Mouse (Mus musculus) liver, embryonic 11.5 days (tissue): Measurements from ENCODE around the gene Gbp6. TPM values are rescaled to one million over a fixed set of nuclear protein-coding genes. Genes with fewer than 3 reads are reported as not detected.
"Not testable (repeated sequence)": the region's sequence is repeated elsewhere in the genome, so short reads cannot be mapped to it uniquely, and the experiment has no call there.

ENCODE experiments used
- ATAC-seq: fragments of 200-750 bp; cut with Nextera tagmentation; replicated peaks from 2 replicates; pipeline ENCODE4 v1.8.0; 2017; ENCODE audit warnings: moderate number of reproducible peaks, mild to moderate bottlenecking, moderate TSS enrichment, moderate library complexity; ENCODE audit not compliant: low FRiP score
- DNase-seq: peaks from one replicate; pipeline ENCODE4 v3.0.0-alpha.2; 2017; ENCODE audit warnings: low spot score
- H3K27ac ChIP-seq: fragments of 300-500 bp; sonication (generic); 2 replicates; pipeline ENCODE4 v1.5.1; 2014; ENCODE audit warnings: mild to moderate bottlenecking, low read depth, low read length, control low read depth
- H3K27me3 ChIP-seq: fragments of 300-500 bp; sonication (generic); replicated peaks from 2 replicates; pipeline ENCODE4 v1.6.1; 2014; ENCODE audit warnings: low read length, mixed read lengths; ENCODE audit not compliant: control insufficient read depth, insufficient read depth
- H3K36me3 ChIP-seq: fragments of 300-500 bp; sonication (generic); 2 replicates; pipeline ENCODE4 v1.6.1; 2014; ENCODE audit warnings: mild to moderate bottlenecking, low read length, moderate library complexity, mixed read lengths; ENCODE audit not compliant: control insufficient read depth, insufficient read depth
- H3K4me1 ChIP-seq: fragments of 300-500 bp; sonication (generic); replicated peaks from 2 replicates; pipeline ENCODE4 v1.6.1; 2014; ENCODE audit warnings: low read length, mixed read lengths; ENCODE audit not compliant: control insufficient read depth, insufficient read depth
- H3K4me2 ChIP-seq: fragments of 300-500 bp; sonication (generic); 2 replicates; pipeline ENCODE4 v1.6.1; 2014; ENCODE audit warnings: mild to moderate bottlenecking, control low read depth, moderate library complexity
- H3K4me3 ChIP-seq: fragments of 300-500 bp; sonication (generic); 2 replicates; pipeline ENCODE4 v1.5.1; 2014; ENCODE audit warnings: low read depth, low read length, control low read depth
- H3K9ac ChIP-seq: fragments of 300-500 bp; sonication (generic); 2 replicates; pipeline ENCODE4 v1.6.1; 2014; ENCODE audit warnings: low read depth, low read length, control low read depth
- H3K9me3 ChIP-seq: fragments of 300-500 bp; sonication (generic); 2 replicates; pipeline ENCODE4 v1.6.1; 2016; ENCODE audit warnings: low read length, inconsistent platforms, mixed read lengths; ENCODE audit not compliant: control insufficient read depth
- WGBS: fragments of 180-500 bp; shearing (Covaris S2); extraction: QIAGEN DNeasy Blood & Tissue Kit; methylation state at CpG from one replicate; pipeline ENCODE4 v1.1.7; 2014; 5-methylcytosine and 5-hydroxymethylcytosine counted together
- polyA plus RNA-seq: library from polyadenylated mRNA; unstranded; fragments of >200 nt; fragmentation: Nextera tagmentation; extraction: Ambion mirVana; gene quantifications from 2 replicates; pipeline ENCODE4 v1.2.1, GENCODE M21; 2014

The Gbp6 gene
- polyA plus RNA-seq, 1 experiment from 2014 or later: 0.25 TPM

DNA sequence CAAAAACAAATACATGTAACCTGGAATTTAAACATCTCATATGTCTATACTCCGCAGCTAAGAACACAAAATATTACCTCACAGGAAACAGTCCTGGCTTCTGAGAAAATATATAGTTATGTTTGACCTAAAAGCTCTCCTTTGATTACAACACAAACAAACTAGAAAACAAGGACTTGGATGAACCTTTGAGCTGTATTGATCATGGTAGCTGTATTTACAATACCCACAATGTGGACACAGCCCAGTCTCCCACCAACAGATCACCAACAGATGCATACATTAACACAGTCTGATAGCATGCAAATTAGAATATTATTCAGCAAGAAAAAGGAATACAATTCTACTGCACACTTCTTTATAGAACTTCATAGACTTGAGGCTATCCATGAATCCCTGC is 55.1 kb downstream of the Gbp6 start:
- WGBS: 91% methylated on average over 1 of the region's 1 CpGs
- H3K36me3 ChIP-seq, H3K27me3 ChIP-seq, H3K4me3 ChIP-seq, DNase-seq, H3K4me2 ChIP-seq, H3K27ac ChIP-seq, H3K9ac ChIP-seq, H3K4me1 ChIP-seq, ATAC-seq, H3K9me3 ChIP-seq: not testable (repeated sequence)

DNA sequence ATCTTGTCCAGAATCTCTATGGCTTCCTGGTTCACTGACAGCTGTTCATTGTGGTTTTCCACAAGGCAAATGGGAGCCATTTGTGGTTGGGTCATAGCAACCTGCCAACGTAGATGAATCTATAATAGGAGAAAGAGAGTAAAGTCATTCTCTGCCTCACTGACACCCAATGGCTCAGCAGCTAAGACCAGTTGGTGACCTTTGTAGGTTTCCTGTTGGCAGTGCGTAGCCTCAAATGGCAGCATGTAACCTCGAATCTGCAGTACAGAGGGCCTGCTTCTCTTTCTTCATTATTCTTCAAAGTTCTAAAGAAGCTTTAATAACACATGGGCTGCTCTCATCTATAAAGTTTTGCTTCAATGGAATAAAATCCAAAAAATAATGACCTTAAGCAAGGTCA is 57.5 kb downstream of the Gbp6 start:
- H3K9me3 ChIP-seq, H3K27ac ChIP-seq, H3K4me1 ChIP-seq, ATAC-seq, H3K36me3 ChIP-seq, DNase-seq, H3K9ac ChIP-seq, H3K4me3 ChIP-seq, H3K4me2 ChIP-seq, H3K27me3 ChIP-seq: not testable (repeated sequence)
- 46% methylated on average over 3 of the region's 3 CpGs for WGBS

Other genes with a start within 250 kb of the Gbp6 start
- gene Gbp9, start 154.2 kb downstream of the Gbp6 start, polyA plus RNA-seq: 1.1 and 1.7 TPM in 2 replicates
- 1.4 TPM in 2 replicates for gene Gbp8, start 154.2 kb downstream of the Gbp6 start, polyA plus RNA-seq
- 1.8 and 2.1 TPM in 2 replicates for gene Gbp4, start 154.1 kb downstream of the Gbp6 start, polyA plus RNA-seq
- gene Gbp10, start 54.2 kb downstream of the Gbp6 start, polyA plus RNA-seq: 0.23 TPM in 1 of 2 replicates, not detected in the other
- gene Gm43302, start within 50 bp of the Gbp6 start, polyA plus RNA-seq: not detected in 2 replicates
- 9.4 and 10.8 TPM in 2 replicates for gene Lrrc8b, start 122.1 kb upstream of the Gbp6 start, polyA plus RNA-seq
- gene Lrrc8c, start 225.7 kb upstream of the Gbp6 start, polyA plus RNA-seq: 30.4 and 33.8 TPM in 2 replicates